Mouse (Mus musculus) thymus, adult 2 months (tissue): ENCODE measurements around the gene Pym1. TPM values are rescaled to one million over a fixed set of nuclear protein-coding genes. Genes with fewer than 3 reads are reported as not detected.

ENCODE experiments used
- DNase-seq: peaks from one replicate; pipeline ENCODE4 v3.0.0; 2021
- H3K27ac ChIP-seq: fragments of 200-500 bp; 2 replicates; pipeline ENCODE4 v1.5.1; 2012; ENCODE audit warnings: low read length, control low read depth; ENCODE audit not compliant: control insufficient read depth, insufficient read depth
- H3K27me3 ChIP-seq: fragments of 200-500 bp; 2 replicates; pipeline ENCODE4 v1.6.1; 2012; ENCODE audit warnings: mild to moderate bottlenecking, low read length, moderate library complexity, mixed read lengths; ENCODE audit not compliant: control insufficient read depth, insufficient read depth
- H3K36me3 ChIP-seq: fragments of 200-500 bp; 2 replicates; pipeline ENCODE4 v1.6.1; 2012; ENCODE audit warnings: mild to moderate bottlenecking, low read length, moderate library complexity; ENCODE audit not compliant: control insufficient read depth, insufficient read depth
- H3K4me1 ChIP-seq: fragments of 200-500 bp; replicated peaks from 2 replicates; pipeline ENCODE4 v1.6.1; 2012; ENCODE audit warnings: low read length; ENCODE audit not compliant: control insufficient read depth, insufficient read depth
- H3K4me3 ChIP-seq: fragments of 200-500 bp; 2 replicates; pipeline ENCODE4 v1.5.1; 2012; ENCODE audit warnings: mild to moderate bottlenecking, low read length, control low read depth, moderate library complexity; ENCODE audit not compliant: control insufficient read depth, insufficient read depth
- CTCF ChIP-seq: fragments of 200-500 bp; IDR thresholded peaks from 2 replicates; pipeline ENCODE4 v1.5.1; 2012; ENCODE audit warnings: mild to moderate bottlenecking, control low read depth, low read length, moderate library complexity, borderline replicate concordance; ENCODE audit not compliant: control insufficient read depth, poor library complexity, insufficient read depth; ENCODE audit errors: extremely low read depth
- POLR2A ChIP-seq: fragments of 200-500 bp; IDR thresholded peaks from 2 replicates; pipeline ENCODE4 v1.6.1; 2012; ENCODE audit warnings: mild to moderate bottlenecking, low read length, control low read depth, moderate library complexity; ENCODE audit not compliant: control insufficient read depth, poor library complexity, insufficient read depth; ENCODE audit errors: extremely low read depth
- WGBS: fragments of 180-500 bp; shearing (Covaris S2); methylation state at CpG from one replicate; pipeline ENCODE4 v1.1.7; 2018; 5-methylcytosine and 5-hydroxymethylcytosine counted together
- polyA plus RNA-seq: library from polyadenylated mRNA; depleted of rRNA; stranded (reverse); fragments of >200 nt; gene quantifications from 2 replicates; pipeline ENCODE4 v1.2.3, GENCODE M21; 2012

The Pym1 gene
- polyA plus RNA-seq, 1 experiment: 70.0 TPM

- TF ChIP-seq POLR2A (no peak), CTCF (no peak)
- peak overlapping the region; percentile 88 for H3K4me3 ChIP-seq
- H3K27ac ChIP-seq: peak overlapping the region; percentile 100
- DNase-seq: peak; percentile 35
- H3K36me3 ChIP-seq: peaks cover 5% of the 10 kb centered on the region; the same call in 1 of the 2 replicates
- no peaks in the 10 kb centered on the region for H3K27me3 ChIP-seq
- peaks cover 6% of the 10 kb centered on the region for H3K4me1 ChIP-seq
- 40% methylated on average over 8 of the region's 8 CpGs for WGBS
Measured at GRCm38 (mm10) chr10:128744211-128744610, 3.5 kb upstream of the Pym1 start.

- Histone ChIP-seq H3K27me3 (no peaks in the 10 kb centered on the region), H3K27ac (peak within 1 kb of the TSS; percentile 100), H3K4me1 (peaks cover 7% of the 10 kb centered on the region), H3K36me3 (0 out of 2 replicates have a peak, but pooled peaks cover under 1% of the 10 kb centered on the region), H3K4me3 (peak within 1 kb of the TSS; percentile 91)
- TF ChIP-seq CTCF (no peak), POLR2A (no peak)
- DNase-seq: peak; percentile 78
- 7% methylated on average over 18 of the region's 18 CpGs for WGBS
Measured at GRCm38 (mm10) chr10:128744680-128745601, 2.7 kb upstream of the Pym1 start, which contains the start of gene Dgka. TSS of gene Dgka (minus strand) at chr10:128744855.

- 23% methylated on average over 10 of the region's 10 CpGs for WGBS
- peak; percentile 86 for DNase-seq
Measured at GRCm38 (mm10) chr10:128745946-128746613, 1.6 kb upstream of the Pym1 start.

GRCm38 (mm10) chr10:128746972-128747645 lies 580 bp upstream of the Pym1 start:
- Histone ChIP-seq H3K27ac (peak overlapping the region; percentile 99), H3K27me3 (no peaks in the 10 kb centered on the region), H3K4me1 (peaks cover 10% of the 10 kb centered on the region), H3K36me3 (peaks cover 2% of the 10 kb centered on the region; the same call in 1 of the 2 replicates), H3K4me3 (peak overlapping the region; percentile 88)
- 20% methylated on average over 9 of the region's 9 CpGs for WGBS
- DNase-seq: no peak
- TF ChIP-seq CTCF (no peak), POLR2A (no peak)

More at GRCm38 (mm10) chr10:128745946-128746613, 1.6 kb upstream of the Pym1 start:
- H3K27ac ChIP-seq: peak overlapping the region; percentile 100
- H3K27me3 ChIP-seq: no peaks in the 10 kb centered on the region
- TF ChIP-seq CTCF (no peak), POLR2A (peak; percentile 38; the same call in 1 of the 2 replicates)
- H3K4me3 ChIP-seq: peak overlapping the region; percentile 67
- no peaks in the 10 kb centered on the region for H3K36me3 ChIP-seq
- H3K4me1 ChIP-seq: peaks cover 10% of the 10 kb centered on the region

GRCm38 (mm10) chr10:128748252-128748864 lies 669 bp downstream of the Pym1 start:
- peak; percentile 80 for DNase-seq
- no peaks in the 10 kb centered on the region for H3K27me3 ChIP-seq
- peaks cover 7% of the 10 kb centered on the region for H3K36me3 ChIP-seq
- under 1% methylated on average over 37 of the region's 37 CpGs for WGBS
- H3K4me1 ChIP-seq: peaks cover 10% of the 10 kb centered on the region
- peak overlapping the region; percentile 88 for H3K4me3 ChIP-seq
- TF ChIP-seq POLR2A (peak; percentile 67; the same call in 1 of the 2 replicates), CTCF (peak; percentile 51; the same call in 1 of the 2 replicates)
- peak overlapping the region; percentile 99 for H3K27ac ChIP-seq

- Histone ChIP-seq H3K4me1 (no peaks in the 10 kb centered on the region), H3K36me3 (no peaks in the 10 kb centered on the region), H3K27ac (no peak overlapping the region), H3K27me3 (no peaks in the 10 kb centered on the region), H3K4me3 (no peak overlapping the region)
- DNase-seq: no peak
- 92% methylated on average over 2 of the region's 2 CpGs for WGBS
- no peak for TF ChIP-seq CTCF
Measured at GRCm38 (mm10) chr10:128772895-128773294, 25.2 kb downstream of the Pym1 start.
